Mouse (Mus musculus) heart, postnatal 10 days (tissue): ENCODE data around the gene Smpd1. TPM values are rescaled to one million over a fixed set of nuclear protein-coding genes. Genes with fewer than 3 reads are reported as not detected.
A peak's percentile ranks its signal among the peaks of the same experiment; 100 is the strongest.

Experiments used
- DNase-seq, 2 experiments: peaks; one replicate each; pipeline ENCODE4 v3.0.0; 2021
- intact Hi-C: fragments of 180-260 bp; cut with DNase I; formaldehyde crosslinking; loops from one replicate; pipeline ENCODE4 v1.15.1; 2025
- total RNA-seq, 2 experiments: library from RNA; stranded (reverse); gene quantifications; 2 replicates each; pipeline ENCODE4 v1.2.3; 2021

The Smpd1 gene
- total RNA-seq, result 100 to 1,000 TPM; 120 to 137 TPM

DNA sequence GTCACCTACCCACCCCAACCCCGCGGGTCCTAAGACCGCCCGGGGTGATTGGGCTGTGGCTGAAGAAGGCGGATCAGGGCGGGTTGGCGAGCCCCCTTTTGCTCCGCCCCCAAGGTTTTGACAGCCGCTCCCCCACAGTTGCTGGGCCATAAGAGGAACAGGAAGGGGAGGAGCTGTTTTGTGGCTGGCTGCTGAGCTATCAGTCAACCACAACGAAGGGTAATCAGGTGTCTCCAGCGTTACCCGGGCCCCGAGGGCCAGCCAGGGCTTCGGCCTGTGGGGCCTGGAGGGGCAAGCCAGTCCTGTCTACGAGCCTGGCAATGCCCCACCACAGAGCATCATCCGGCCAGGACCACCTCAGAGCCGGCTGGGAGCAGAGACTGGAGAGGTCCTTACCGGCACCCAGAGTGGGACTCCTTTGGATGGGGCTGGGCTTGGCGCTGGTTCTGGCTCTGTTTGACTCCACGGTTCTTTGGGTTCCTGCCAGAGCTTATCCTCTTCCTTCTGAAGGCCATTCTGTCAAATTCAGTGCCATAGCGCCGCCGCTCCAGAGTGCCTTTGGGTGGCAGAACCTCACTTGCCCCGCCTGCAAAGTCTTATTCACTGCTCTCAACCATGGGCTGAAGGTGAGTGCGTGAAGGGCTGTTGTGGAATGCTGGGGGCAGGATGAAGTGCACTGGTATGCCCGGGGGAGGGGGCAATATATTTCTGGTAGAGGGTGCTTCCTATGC lies at the start of gene Smpd1:
TSS of gene Smpd1 (plus strand) at position 149 of the 731 bp plus-strand sequence.
- DNase-seq, result peak; percentile 93 to 95
- intact Hi-C loops, result loop anchor here (2.0 to 5.0 kb wide), 4 partner anchors 26 to 178 kb away; partner anchors contain the start of genes Apbb1, Arfip2, Gm45799 and Timm10b

DNA sequence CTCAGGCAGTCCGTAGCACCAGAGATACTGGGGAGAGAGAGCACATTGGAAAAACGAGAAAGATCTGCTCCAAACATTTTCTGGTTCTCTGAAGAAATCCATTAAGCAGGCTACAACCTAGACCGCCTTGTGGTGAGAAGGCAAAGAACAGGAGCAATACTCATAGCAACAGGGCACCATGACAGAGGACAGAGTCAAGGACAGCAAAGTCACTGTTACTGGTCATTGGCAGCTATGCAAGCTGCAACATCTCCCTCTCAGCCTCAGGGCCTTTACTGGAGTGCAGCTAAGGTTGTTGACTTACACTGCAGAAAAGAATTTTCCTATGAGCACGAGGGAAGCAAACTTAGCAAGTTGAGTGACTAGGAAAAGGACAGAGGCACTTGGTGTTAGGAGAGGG lies 46.9 kb upstream of the Smpd1 start:
- intact Hi-C loops, result no loop called here

GRCm38 (mm10) chr7:105510143-105510542 lies 44.0 kb upstream of the Smpd1 start:
- intact Hi-C loops, result loop anchor here (10.0 kb wide), 1 partner anchor 265 kb away; no protein-coding TSS in a partner anchor
- no peak for DNase-seq

More for the DNA sequence above, 46.9 kb upstream of the Smpd1 start:
- DNase-seq, result no peak

- no peak for DNase-seq
- intact Hi-C loops, result loop anchor here (10.0 kb wide), 1 partner anchor 269 kb away; no protein-coding TSS in a partner anchor
Measured at GRCm38 (mm10) chr7:105513845-105514291, 40.3 kb upstream of the Smpd1 start.

- intact Hi-C loops, result loop anchor here (10.0 kb wide), 1 partner anchor 270 kb away; no protein-coding TSS in a partner anchor
- DNase-seq, result no peak
Measured at GRCm38 (mm10) chr7:105514561-105514960, 39.6 kb upstream of the Smpd1 start.

- peak; percentile 43 to 71 for DNase-seq
- intact Hi-C loops, result loop anchor here (1.0 to 10.0 kb wide), 4 partner anchors 38 to 345 kb away; no protein-coding TSS in a partner anchor
Measured at GRCm38 (mm10) chr7:105515178-105515577, 39.0 kb upstream of the Smpd1 start.

DNA sequence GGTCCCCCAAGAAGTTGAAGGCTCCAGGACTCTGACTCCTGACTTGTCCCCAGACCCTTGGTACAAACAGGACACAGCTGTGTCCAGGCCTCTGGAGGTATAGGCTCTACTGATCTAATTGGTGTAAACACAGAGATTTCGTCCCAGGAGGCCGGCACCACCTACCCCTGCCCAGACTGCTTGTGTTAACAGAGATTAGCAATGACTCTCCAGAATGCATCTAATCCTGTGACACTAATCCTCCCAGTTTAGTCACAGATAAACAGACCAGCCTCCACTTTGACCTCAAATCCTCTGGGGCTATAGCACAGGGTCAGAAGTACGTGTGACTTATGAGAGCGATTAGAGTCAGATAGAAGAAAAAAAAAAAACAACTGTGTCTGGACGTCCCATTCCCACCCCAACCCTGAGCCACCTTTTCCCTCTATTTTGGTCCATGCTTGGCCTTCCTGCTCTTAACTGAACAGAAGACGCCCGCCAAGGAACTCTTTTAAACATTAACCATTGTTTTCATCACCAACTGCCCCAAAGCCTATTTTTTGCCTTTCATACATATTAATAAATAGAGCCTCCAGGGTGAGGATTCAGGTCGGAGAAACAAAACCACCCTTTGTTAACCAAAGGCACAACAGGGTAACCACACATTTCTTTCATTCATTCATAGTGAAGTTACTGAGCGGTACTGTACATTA lies 37.3 kb upstream of the Smpd1 start:
- intact Hi-C loops, result loop anchor here (10.0 kb wide), 1 partner anchor 272 kb away; no protein-coding TSS in a partner anchor
- DNase-seq, result no peak

DNA sequence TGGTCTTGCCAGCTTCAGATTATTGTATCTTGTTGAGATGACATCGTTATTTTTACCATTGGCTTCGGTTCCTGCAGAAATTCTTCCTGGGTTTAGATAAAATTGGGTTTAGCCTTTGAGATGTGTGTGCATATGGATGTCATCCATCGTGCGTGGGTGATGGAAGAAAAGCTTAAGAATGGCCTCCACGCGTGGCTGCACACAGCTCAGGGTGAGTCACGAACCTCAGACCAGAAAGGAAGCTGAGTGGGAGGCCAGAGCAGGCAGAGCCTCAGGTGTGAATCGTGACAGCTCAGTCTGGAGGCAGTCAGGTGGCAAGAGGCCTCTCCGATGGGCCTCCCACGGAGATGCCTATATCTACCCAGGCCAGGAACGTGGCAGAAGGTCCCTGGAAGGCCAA lies 34.8 kb upstream of the Smpd1 start:
- intact Hi-C loops, result loop anchor here (10.0 kb wide), 1 partner anchor 275 kb away; no protein-coding TSS in a partner anchor
- no peak for DNase-seq

DNA sequence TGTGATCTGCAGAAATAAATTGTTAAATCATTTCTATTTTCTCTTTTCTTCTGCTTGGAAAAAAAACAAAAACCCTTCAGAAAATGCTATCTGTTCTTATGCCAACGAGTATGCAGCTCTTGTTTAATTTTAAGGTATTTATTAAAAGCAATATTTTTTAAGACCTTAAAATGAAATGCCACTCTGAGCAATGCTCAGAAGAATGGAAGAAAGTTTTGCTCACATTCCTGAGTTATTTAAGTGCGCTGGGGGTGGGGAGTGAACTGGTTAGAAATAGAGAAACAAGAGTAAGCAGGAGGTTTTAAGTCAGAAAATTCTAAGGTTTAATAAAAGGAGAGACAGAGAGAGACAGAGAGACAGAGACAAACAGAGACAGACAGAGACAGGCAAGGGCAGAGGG lies 34.4 kb upstream of the Smpd1 start:
- intact Hi-C loops, result loop anchor here (10.0 kb wide), 1 partner anchor 275 kb away; no protein-coding TSS in a partner anchor
- DNase-seq, result no peak

DNA sequence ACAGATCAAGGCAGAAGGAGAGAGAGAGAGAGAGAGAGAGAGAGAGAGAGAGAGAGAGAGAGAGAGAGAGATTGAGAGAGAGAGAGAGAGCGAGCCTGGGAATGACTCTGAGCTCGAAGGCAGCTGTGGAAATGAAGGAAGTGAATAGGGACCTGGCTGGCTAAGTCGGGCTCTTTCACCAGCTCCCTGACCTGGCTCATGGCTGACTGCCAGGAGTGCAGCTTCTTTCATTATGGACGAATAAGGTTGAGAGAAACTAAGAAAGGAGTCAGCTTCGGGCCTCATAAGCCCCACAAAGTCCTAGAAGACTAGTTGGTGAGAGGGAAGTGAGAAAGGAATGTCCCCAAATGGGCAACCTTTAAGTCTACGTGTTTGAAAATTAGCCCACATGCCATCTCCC lies 34.0 kb upstream of the Smpd1 start:
- DNase-seq, result no peak
- intact Hi-C loops, result no loop called here

GRCm38 (mm10) chr7:105524222-105524621 lies 29.9 kb upstream of the Smpd1 start:
- intact Hi-C loops, result no loop called here
- no peak for DNase-seq

- DNase-seq, result peak; percentile 36 to 65
- intact Hi-C loops, result no loop called here
Measured at GRCm38 (mm10) chr7:105527306-105527937, 26.7 kb upstream of the Smpd1 start.

DNA sequence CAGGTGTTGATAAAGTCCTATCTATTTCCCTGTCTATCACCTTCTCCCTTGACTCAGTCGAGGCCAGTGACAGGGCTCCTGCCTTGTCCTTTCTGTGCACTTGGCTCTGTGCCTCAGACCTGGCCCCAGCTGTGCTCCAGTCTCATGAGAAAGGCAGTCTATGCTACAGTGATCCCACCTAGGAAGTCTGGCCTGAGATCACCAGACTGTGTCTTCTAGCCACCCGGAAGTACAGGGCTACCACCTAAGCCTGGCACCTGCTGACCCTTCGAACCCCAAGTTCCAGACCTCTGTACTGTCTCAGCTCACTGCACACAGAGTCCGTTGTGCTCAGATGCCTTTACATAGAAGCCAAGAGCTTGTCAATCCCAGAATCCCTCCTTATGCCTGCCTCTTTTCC lies 26.1 kb upstream of the Smpd1 start:
- DNase-seq, result no peak
- intact Hi-C loops, result no loop called here

GRCm38 (mm10) chr7:105534162-105534561 lies 20.0 kb upstream of the Smpd1 start:
- no peak for DNase-seq

GRCm38 (mm10) chr7:105545986-105546385 lies 8.2 kb upstream of the Smpd1 start:
- DNase-seq, result no peak
- intact Hi-C loops, result loop anchor here (5.0 kb wide), 1 partner anchor 271 kb away; no protein-coding TSS in a partner anchor

More at GRCm38 (mm10) chr7:105534162-105534561, 20.0 kb upstream of the Smpd1 start:
- intact Hi-C loops, result no loop called here

DNA sequence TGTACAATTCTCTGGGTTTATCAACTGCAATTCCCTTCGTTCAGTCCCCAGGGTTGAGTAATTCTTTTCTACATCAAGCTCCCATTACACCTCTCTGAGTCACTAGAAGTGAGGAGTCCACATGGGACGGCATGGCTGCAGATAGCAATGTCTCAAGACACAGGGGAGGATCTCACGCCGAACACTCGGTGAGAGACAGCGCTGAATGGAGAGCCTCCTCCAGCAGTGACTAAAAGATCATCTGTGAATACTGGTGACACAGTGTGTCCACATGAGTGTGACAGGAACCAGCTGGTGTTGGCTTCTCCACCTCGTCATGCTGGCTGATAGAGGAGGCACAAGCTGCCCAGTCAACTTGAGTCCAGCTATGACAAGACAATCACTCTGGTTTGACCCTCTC lies 6.2 kb upstream of the Smpd1 start:
- intact Hi-C loops, result loop anchor here (5.0 kb wide), 1 partner anchor 269 kb away; no protein-coding TSS in a partner anchor
- no peak for DNase-seq

DNA sequence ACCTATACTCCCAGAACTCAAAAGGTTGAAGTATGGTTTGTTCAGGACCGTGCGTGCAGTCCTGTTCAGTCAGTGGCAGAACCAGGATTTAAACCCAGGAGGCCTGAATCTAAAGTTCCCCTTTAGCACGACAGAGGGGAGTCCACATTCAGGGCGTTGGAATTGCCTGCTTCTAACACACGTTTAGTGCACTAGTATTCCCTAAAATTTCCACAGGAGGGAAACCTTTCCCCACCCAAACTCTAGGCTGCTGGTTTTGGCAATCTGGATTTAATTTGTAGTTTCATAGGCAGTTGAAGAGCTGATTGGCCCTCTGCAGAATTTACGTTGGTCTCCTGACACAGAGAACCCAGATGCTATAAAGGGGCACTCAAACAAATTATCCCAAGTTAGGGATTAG lies 5.1 kb upstream of the Smpd1 start:
- DNase-seq, result peak; percentile 40 to 55
- intact Hi-C loops, result loop anchor here (5.0 kb wide), 1 partner anchor 268 kb away; no protein-coding TSS in a partner anchor

GRCm38 (mm10) chr7:105553456-105554211 lies 526 bp upstream of the Smpd1 start:
- peak in 1 of 2 experiments; percentile 12 for DNase-seq
- intact Hi-C loops, result loop anchor here (2.0 to 5.0 kb wide), 4 partner anchors 27 to 179 kb away; partner anchors contain the start of genes Apbb1, Arfip2, Gm45799 and Timm10b

DNA sequence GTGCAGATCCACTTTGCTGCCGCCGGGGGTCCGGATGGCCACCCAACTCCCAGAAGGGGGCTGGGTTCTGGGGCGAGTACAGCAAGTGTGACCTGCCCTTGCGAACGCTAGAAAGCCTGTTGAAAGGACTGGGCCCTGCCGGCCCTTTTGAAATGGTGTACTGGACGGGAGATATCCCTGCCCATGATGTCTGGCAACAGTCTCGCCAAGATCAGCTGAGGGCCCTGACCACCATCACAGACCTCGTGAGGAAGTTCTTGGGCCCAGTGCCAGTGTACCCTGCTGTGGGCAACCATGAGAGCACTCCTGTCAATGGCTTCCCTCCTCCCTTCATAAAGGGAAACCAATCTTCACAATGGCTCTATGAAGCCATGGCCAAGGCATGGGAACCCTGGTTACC lies 1.4 kb downstream of the Smpd1 start:
- DNase-seq, result peak; percentile 23 to 44
- intact Hi-C loops, result loop anchor here (2.0 kb wide), 3 partner anchors 25 to 85 kb away; partner anchors contain the start of genes Apbb1, Arfip2, Gm45799 and Timm10b

DNA sequence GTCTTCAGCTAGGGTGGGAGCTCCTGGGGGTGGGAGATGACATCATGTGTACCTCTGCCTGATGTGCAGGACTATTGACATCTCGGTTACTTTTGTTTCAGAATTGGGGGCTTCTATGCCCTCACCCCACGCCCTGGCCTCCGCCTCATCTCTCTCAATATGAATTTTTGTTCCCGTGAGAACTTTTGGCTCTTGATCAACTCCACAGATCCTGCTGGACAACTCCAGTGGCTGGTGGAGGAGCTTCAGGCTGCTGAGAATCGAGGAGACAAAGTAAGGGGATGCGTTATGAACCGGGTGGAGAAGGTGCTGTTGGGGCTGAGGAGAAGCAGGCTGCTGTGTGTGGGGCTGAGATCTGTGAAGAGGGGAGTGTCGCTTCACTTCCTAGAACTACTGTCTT lies 2.2 kb downstream of the Smpd1 start:
- DNase-seq, result no peak
- intact Hi-C loops, result no loop called here
